Mouse (Mus musculus): ENCODE data around the gene Tanc2. TPM values are rescaled to one million over a fixed set of nuclear protein-coding genes. Genes with fewer than 3 reads are reported as not detected.
A peak's percentile ranks its signal among the peaks of the same experiment; 100 is the strongest.

Gene Tanc2
- total RNA-seq, 2 experiments from 2014 or later = 1.3 to 5.4 TPM

DNA sequence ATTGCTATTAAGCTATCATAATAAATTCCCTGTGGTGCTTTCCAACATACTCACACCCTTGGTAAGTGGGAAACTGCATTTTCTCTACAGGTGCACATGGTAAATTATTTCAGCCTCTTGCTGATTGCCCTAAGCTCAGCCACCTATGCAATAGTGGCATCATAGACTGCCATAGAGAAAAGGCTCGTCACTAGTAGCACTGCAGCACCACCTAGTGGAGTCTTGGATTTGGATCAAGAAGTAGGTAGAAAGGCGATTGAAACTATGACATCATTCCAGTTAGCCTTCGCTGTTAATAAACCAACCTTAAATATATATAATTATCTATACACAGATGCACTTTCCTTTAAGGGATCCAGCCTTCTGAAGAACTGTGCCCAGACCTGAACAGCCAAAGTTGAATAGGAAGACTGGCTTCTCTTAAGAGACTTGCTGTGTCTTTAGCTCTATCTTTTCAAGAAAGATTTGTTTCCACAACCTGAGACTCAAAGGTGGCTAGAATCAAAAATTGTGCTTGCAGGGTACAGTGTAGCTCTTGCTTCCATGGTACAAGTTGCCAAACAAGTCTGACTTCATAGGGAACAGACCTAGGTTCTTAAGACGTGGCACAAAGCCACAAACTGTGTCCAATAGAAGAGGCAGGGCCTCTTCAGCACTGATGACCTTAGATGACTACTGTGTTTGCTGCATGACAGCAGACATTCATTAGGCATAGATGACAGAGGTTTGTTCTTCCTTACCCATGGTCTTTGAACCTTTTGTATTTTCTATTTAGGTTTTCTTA, 322.0 kb downstream of the Tanc2 start:
- no peak for ATAC-seq (replicated peaks; ENCODE audit: low FRiP score, poor library complexity, severe bottlenecking)

DNA sequence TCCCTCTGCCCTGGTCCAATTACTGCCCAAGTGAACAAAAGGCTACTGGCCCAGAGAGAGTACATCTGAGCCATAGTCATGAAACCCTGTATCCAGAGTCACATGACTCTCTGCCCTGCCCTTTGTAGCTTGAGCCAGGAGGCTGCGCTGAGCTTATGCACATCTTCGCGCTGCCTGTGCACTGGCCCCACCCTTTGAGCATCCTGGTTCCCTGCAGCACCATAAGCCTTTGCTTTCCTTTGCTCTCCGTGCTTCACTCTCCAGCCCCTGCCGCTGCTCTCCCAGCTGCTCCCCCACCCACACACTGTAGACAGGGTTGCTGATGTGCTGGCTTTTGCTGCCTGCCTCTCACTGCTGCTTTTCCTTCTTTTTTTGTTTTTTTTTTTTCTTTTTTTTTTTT, 323.8 kb downstream of the Tanc2 start:
- no peak for ATAC-seq (replicated peaks; ENCODE audit: low FRiP score, poor library complexity, severe bottlenecking)

DNA sequence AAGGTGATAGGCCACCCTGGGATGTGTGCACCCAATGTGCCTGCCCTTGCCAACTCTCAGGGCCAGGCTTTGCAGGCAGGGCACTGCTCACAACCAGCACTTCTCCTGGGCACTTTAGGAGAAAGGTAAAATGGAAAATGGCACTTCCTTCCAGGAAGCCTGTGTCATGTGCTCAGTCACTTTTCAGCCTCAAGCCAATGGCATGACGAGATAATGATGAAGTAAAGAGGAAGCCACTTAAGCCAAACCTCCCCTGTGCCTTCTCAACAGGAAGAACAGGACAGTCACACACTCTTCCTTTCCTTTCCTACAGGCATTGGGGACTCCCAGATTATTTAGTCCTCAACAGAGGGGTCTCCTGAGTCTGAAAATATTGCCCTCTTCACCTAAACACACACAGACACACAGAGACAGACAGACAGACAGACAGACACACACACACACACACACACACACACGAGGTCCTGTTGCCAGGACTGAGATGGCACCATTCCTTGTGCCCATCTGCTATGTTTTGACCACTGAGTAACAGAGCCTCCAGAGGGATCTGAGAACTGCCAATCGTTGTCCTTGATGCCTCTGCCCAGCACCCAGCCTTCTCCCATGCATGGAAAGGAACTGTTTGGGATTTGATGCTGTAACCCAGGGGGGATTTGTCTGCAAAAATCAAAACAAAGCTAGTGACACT, 330.5 kb downstream of the Tanc2 start:
- ATAC-seq (replicated peaks; ENCODE audit: low FRiP score, poor library complexity, severe bottlenecking) = no peak

DNA sequence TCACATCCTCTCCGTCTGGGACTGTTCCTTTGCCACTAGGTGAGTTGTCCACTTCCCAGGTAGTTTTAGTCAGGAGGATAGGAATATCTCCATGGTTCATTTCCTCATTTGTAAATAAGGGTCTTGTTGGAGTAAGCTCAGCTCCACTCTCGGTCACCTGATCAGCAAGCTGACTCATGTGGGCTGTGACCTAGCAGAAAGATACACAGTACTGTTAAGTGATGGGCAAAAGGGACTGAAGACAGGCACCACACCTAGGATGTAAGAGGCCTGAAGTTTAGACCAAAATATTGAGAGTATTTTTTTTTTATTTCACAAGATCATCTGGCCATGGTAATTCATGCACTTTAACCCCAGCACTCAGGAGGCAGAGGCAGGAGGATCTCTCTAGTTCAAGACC, 331.1 kb downstream of the Tanc2 start:
- 0 out of 2 replicates have a peak, but pooled peaks have one; percentile 43 for ATAC-seq (replicated peaks; ENCODE audit: low FRiP score, poor library complexity, severe bottlenecking)

DNA sequence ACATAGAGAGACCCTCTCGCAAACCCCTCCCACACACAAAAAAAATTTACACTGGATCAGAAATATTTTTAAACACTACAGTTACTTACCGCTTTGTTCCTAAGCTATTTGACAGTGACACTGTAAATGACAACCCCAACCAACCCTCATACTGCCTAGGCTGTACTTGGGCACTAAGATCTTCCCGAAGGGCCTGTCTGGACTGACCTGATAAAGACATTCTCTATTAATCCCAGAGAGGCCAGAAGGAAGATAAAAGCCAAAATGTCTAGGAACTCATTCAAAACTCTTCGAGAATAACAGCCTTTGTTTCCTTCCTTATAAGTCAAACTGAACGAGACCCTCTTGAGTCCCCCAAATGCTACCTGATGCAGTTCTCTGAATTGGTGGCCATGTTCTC, 331.5 kb downstream of the Tanc2 start:
- 0 out of 2 replicates have a peak, but pooled peaks have one; percentile 44 for ATAC-seq (replicated peaks; ENCODE audit: low FRiP score, poor library complexity, severe bottlenecking)

DNA sequence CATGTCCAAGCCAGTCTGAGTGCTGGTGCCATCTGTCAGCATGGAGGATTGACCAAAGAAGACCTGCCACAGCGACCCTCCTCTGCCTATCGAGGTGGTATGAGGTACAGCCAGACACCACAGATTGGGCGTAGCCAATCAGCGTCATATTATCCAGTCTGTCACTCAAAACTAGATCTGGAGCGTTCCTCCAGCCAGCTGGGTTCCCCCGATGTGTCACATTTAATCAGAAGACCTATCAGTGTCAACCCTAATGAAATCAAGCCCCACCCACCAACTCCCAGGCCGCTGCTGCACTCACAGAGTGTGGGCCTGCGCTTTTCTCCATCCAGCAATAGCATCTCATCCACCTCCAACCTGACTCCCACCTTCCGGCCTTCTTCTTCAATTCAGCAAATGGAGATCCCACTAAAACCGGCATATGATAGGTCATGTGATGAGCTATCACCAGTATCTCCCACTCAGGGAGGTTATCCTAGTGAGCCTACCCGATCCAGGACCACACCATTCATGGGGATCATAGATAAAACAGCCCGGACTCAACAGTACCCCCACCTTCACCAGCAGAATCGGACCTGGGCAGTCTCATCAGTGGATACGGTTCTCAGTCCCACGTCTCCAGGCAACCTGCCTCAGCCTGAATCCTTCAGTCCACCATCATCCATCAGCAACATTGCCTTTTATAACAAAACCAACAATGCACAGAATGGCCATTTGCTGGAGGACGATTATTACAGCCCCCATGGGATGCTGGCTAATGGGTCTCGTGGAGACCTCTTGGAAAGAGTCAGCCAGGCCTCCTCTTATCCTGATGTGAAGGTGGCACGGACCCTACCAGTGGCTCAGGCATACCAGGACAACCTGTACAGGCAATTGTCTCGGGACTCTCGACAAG, 333.2 kb downstream of the Tanc2 start:
- ATAC-seq (replicated peaks; ENCODE audit: low FRiP score, poor library complexity, severe bottlenecking) = no peak

DNA sequence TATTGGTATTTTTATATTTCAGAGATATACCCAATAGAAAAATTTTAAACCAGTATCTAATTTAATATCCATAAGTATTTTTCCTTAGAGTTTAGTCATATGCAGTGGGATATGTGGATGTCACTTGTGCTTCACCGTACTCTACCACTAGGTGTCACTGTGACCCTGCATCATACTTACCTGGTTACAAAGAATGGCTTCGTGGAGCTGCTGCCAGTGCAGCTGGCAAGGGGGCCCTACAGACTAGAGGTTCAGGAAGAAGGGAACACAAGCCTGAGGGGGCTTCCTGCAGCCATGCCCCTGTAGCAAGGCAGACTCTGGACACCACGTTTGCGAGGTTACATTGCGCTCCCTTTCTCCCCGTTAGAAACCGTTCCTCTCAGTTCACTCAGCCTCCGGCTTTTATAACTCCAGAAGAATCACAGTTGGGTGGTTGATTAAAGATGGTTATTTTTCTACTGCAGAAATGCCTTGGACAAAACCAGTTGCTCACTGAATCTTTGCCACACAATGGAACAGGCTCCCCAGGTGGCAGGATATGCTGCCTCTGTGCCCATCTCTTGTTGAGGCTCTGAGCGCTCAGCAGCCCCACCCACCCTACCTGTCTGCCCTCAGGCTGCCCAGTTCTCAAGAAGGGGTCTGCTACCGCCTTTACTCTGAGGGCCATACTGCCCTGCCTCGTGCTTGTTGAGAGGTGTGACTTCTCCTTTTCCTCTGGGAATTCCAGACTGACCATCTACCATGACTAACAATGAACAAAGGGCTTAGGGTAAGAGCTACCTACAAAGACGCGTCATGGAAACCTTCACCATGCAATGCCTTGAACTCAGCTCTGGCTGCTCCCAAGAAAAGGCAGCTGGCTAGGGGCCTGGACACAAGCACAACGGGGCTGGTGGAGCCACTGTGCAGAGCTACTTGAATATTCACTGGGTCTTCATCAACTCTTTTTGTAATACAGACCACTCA, 337.6 kb downstream of the Tanc2 start:
- peak; percentile 78 for ATAC-seq (replicated peaks; ENCODE audit: low FRiP score, poor library complexity, severe bottlenecking)

DNA sequence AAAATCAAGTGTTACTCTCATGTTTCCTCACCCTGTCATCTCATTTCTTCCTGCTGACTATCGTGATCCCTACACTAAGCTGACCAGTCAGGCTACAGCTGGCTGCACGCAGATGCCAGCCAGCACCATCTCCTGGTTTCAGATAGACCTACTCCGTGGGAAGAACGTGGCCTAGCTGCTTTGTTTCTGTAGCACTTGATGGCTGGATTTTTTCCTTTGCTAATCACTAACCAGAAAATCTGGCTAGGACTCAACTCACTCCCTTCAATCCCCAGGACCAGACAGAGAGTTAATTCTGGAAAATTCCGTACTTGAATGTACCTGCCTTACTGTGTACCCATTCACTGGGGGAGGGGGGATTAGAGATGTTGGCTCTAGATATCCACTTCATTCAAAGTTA, 338.4 kb downstream of the Tanc2 start:
- ATAC-seq (replicated peaks; ENCODE audit: low FRiP score, poor library complexity, severe bottlenecking) = no peak

DNA sequence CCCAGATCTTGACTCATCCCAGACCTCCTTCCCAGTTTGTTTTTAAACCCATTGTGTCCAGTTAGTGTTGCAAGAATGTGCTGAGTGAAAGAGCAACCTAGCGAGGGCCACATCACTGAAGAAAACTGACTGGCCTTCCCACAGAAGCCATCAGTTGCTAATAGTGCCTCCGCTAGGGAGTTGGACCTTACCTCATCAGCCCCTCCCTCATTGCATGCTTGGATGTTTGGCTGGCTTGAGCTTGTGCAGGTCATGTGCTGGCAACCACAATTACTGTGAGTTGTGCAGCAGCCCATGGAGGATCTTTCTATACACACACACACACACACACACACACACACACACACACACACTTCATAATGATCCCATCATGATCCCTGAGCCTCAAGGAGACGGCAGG, 341.6 kb downstream of the Tanc2 start:
- no peak for ATAC-seq (replicated peaks; ENCODE audit: low FRiP score, poor library complexity, severe bottlenecking)

DNA sequence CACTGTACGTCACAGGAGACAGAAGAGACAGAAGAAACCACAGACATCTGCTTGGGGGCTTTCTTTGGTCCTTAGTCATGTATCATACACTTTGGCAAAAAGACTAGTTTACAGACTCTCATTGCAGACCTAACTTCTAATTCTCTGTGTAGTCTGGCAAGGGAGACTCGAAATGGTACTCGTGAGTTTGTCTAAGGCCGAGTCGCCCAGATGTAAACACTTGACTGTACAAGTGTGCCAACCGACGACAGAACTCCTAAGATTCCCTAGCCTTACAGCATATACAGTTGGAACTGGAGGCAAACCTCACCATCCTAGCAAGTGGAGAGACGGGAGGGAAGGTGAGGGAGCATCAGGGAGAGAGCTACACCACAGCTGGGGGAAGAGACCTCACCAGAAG, 344.0 kb downstream of the Tanc2 start:
- ATAC-seq (replicated peaks; ENCODE audit: low FRiP score, poor library complexity, severe bottlenecking) = no peak

DNA sequence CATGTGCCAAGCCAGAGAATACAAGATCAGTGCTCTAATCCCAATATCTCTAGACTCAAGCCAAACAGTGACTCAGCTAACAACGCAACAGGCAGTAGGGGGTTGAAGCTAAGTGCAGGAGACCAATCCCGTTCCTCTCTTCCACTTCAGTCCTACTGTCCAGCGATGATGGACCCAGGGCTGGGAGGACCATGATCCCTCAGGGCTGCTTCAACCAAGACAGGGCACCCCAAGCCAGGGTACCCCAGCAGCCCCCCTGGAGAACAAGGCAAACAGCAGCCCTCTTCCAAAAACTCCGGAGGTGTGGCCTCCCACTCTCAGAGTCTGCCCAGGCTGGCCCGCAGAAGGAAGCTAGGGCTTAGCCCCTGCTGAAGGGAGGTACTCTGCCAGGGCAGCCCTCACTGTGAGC, 344.5 kb downstream of the Tanc2 start:
- ATAC-seq (replicated peaks; ENCODE audit: low FRiP score, poor library complexity, severe bottlenecking) = no peak

DNA sequence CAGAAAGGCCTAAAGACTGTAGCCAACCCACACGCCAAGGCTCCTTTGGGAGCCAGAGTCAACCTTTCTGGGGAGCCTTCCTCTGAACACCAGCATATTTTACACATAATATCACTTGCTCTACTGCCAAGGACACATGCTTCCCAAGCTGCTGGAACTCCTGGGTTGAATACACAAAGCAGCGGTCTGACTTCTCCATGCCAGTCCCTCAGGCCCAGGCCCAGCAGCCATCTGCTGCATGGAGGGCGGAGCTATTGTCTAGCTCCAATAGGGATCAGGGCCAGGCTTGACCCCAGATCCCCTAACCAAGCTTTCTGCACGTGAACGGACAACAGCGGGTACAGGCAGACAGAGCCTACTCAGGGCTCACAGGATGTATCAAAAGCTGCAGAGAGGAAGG, 345.0 kb downstream of the Tanc2 start:
- ATAC-seq (replicated peaks; ENCODE audit: low FRiP score, poor library complexity, severe bottlenecking) = no peak

DNA sequence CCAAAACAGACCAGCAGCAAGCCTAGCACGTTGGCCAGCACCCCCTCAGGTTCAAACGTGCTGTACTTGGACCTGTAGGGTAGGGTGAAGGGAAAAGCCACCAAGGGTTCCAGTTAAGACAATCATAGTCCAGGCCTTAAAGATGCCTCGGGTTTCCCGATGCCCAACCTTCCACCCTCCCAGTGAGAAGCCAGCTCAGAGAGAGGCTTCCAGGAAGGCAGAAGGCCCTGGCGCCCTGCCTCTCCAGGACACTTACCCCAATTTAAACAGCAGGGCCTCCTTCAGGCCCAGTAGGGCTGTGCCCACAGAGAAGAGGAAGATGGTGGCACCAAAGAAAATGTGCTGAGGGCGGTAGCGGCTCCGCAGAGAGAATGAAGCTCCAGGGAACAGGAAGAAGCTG, 345.7 kb downstream of the Tanc2 start:
- ATAC-seq (replicated peaks; ENCODE audit: low FRiP score, poor library complexity, severe bottlenecking) = no peak

DNA sequence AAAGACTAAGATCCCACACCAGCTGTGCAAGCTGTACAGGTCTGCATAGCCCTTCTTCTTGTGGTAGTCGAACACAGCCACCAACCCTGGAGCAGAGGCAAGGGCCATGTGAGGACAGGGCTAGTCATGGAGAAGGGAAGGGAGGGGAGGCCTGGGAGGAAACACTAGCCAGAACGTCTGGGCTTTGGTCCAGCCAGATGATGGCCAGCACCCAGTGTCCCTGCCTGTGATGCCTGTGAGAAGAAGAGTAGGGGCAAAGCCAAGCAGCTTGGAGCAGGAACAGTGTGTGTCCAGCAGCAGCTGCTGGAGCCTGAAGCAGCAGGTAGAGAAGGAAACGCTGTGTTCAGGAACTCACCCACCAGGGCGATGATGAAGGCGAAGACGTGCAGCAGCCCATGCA, 346.4 kb downstream of the Tanc2 start:
- ATAC-seq (replicated peaks; ENCODE audit: low FRiP score, poor library complexity, severe bottlenecking) = no peak

DNA sequence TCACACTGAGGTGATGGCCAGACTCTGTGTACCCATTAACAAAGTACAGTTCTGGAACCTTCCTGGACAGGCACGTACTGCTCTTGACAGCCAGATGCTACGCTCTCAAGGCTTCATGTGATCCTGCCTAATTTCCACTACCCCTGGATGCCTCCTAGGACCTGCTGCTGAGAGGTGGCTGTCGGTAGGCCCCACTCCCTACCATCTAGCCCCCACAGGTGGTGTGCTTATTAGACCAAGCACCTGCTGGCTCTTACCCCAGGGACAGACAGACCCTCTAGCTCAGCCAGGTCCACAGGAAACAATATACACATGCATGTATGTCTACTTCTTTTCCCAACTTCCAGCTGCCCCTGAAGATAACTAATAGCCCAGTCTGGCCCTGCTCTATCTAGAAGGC, 347.2 kb downstream of the Tanc2 start:
- no peak for ATAC-seq (replicated peaks; ENCODE audit: low FRiP score, poor library complexity, severe bottlenecking)

DNA sequence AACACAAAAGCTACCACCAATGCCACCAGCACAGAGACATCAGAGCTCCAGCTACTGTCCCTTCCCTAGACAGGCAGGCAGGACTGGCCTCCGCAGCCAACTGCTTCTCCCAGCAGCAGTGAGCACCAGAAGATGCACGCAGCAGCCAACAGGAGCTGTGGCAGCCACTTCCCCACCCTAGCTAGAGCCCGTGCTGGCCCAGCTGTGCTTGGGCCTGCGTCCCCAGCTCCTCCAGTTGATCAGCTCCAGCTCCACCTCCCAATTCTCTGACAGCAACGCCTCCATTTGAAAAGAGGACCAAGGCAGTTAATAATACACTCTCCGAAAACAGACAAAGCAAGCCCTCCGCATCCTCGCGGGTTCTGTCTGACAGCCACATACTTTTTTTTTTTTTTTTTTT, 349.0 kb downstream of the Tanc2 start:
- ATAC-seq (replicated peaks; ENCODE audit: low FRiP score, poor library complexity, severe bottlenecking) = no peak

DNA sequence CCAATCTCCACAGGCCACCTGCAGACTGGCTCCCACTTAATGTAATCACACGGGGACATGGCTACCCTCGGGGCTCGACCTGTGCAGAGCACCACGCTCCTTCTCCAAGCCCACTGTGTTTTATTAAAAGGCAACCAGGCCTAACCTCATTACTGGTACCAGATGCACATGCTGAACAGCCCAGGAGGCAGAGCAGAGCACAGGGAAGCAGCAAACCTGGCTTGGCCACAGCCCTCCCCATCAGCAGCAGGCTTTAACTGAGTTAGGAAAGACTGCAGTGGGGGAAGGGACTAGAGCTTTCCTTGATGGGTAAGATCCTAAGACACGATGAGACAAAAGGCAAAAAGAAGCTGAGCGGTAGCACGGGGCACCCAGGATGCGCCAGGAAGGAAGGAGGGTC, 352.2 kb downstream of the Tanc2 start:
- no peak for ATAC-seq (replicated peaks; ENCODE audit: low FRiP score, poor library complexity, severe bottlenecking)

DNA sequence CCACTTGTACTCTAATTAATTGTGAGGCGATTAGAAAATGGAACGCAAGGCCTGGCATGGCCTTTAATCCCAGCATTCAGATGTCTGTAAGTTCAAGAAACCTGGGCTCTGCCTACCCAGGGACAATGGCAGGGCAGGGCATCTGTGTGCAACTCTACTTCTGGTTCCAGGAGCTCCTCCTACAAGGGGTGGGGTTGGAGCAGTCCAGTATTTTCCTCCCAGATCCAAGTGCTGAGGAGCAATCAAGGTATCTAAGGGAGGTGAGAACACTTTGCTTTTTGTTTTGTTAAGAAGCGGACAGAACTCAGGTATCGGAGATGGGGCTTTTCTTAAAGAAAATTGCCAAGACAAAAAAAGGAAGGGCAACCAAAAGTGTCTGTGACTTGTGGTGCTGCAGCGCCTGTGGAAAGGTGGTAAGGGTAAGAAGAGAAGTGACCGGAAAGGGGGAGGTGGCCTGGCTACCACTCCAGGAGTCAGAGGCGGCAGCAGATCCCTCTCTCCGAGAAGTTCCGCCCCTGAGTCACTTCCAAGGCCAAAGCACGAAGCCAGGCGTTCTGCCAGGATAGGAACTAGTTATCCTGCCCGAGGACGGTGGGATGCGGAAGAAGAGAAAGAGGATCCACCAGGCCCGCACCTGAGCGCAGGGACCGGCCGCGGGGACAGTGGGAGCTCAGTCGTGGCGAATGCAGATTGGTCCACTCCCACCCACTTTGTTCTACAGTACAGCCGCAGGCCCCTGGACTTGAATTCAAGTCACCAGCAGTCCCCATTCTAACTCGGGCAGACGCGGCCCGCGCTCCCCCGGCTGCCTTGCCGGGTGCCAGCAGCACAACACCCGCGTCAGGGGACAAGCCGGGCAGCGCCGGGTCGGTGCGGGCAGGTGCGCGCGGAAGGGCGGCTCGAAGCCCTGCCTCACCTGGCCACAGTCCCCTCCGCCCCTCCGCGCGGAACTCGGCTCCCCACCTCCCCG, 353.6 kb downstream of the Tanc2 start:
- no peak for ATAC-seq (replicated peaks; ENCODE audit: low FRiP score, poor library complexity, severe bottlenecking)

Measured in erythroid progenitor cell, adult 5-6 weeks (primary cell).